Mouse (Mus musculus): ENCODE results near the gene Tm4sf4. TPM values are rescaled to one million over a fixed set of nuclear protein-coding genes. Genes with fewer than 3 reads are reported as not detected.

Gene Tm4sf4
- 0.19 and 0.55 TPM in 2 replicates for polyA plus RNA-seq (2014; fragmentation: Nextera tagmentation; extraction: Ambion mirVana)

- Histone ChIP-seq H3K36me3 (ENCODE audit: control insufficient read depth, insufficient read depth, low read length) (no peaks in the 10 kb centered on the region), H3K4me3 (replicated peaks; ENCODE audit: low read depth, low read length) (no peak within 1 kb of the TSS), H3K27ac (replicated peaks; ENCODE audit: low read depth, low read length) (no peak within 1 kb of the TSS), H3K4me1 (ENCODE audit: control insufficient read depth, insufficient read depth, low read length) (no peaks in the 10 kb centered on the region), H3K9me3 (ENCODE audit: control insufficient read depth, low read length) (no peaks in the 10 kb centered on the region), H3K9ac (replicated peaks; ENCODE audit: low read length) (no peak within 1 kb of the TSS), H3K27me3 (ENCODE audit: control insufficient read depth, insufficient read depth, low read length) (no peaks in the 10 kb centered on the region), H3K4me2 (ENCODE audit: low read length) (no peak within 1 kb of the TSS)
- DNase-seq (no peak), ATAC-seq (ENCODE audit: low FRiP score, low TSS enrichment) (no peak)
- 78% methylated on average over 10 of the region's 10 CpGs for WGBS
These were observed at the start of gene Tm4sf4 for GRCm38 (mm10) chr3:57425089-57425730. Tm4sf4 (plus strand) TSS chr3:57425314.

GRCm38 (mm10) chr3:57386423-57386822 is 38.7 kb upstream of the Tm4sf4 start:
- no peak for ATAC-seq (ENCODE audit: low FRiP score, low TSS enrichment)
- Histone ChIP-seq H3K27ac (replicated peaks; ENCODE audit: low read depth, low read length) (no peak overlapping the region), H3K4me3 (replicated peaks; ENCODE audit: low read depth, low read length) (no peak overlapping the region), H3K9me3 (ENCODE audit: control insufficient read depth, low read length) (no peaks in the 10 kb centered on the region), H3K27me3 (ENCODE audit: control insufficient read depth, insufficient read depth, low read length) (no peaks in the 10 kb centered on the region), H3K9ac (replicated peaks; ENCODE audit: low read length) (no peak overlapping the region), H3K4me1 (ENCODE audit: control insufficient read depth, insufficient read depth, low read length) (no peaks in the 10 kb centered on the region), H3K36me3 (ENCODE audit: control insufficient read depth, insufficient read depth, low read length) (no peaks in the 10 kb centered on the region), H3K4me2 (ENCODE audit: low read length) (no peak overlapping the region)
- no peak for DNase-seq
- WGBS, result 89% methylated on average over 6 of the region's 6 CpGs

DNA sequence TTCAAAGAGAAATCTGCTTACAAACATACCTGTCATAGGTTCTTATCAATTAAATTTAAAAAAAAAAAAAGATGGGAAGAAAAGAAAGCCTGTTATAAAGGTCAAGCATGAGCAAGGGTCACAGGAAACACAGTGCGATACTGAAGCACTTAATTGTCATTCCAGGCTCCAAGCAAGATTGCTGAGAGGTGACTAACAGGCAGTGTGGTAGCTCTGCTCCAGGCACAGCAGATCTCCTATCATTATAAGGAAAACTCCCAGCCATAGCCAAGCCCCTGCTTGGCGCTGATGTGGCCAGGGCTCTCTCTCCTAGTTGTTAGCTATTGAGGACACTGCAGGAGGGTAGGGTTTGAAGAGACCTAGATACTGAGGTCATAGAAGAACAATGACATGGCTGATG is 38.2 kb upstream of the Tm4sf4 start:
- 76% methylated on average over 2 of the region's 2 CpGs for WGBS
- H3K9ac ChIP-seq (replicated peaks; ENCODE audit: low read length), result no peak overlapping the region
- ATAC-seq (ENCODE audit: low FRiP score, low TSS enrichment), result no peak
- no peak overlapping the region for H3K4me3 ChIP-seq (replicated peaks; ENCODE audit: low read depth, low read length)
- no peaks in the 10 kb centered on the region for H3K9me3 ChIP-seq (ENCODE audit: control insufficient read depth, low read length)
- no peak overlapping the region for H3K27ac ChIP-seq (replicated peaks; ENCODE audit: low read depth, low read length)
- no peaks in the 10 kb centered on the region for H3K36me3 ChIP-seq (ENCODE audit: control insufficient read depth, insufficient read depth, low read length)
- H3K27me3 ChIP-seq (ENCODE audit: control insufficient read depth, insufficient read depth, low read length), result no peaks in the 10 kb centered on the region
- DNase-seq, result no peak
- H3K4me2 ChIP-seq (ENCODE audit: low read length), result no peak overlapping the region
- no peaks in the 10 kb centered on the region for H3K4me1 ChIP-seq (ENCODE audit: control insufficient read depth, insufficient read depth, low read length)

GRCm38 (mm10) chr3:57387593-57387992 is 37.5 kb upstream of the Tm4sf4 start:
- Histone ChIP-seq H3K4me3 (replicated peaks; ENCODE audit: low read depth, low read length) (no peak overlapping the region), H3K4me2 (ENCODE audit: low read length) (no peak overlapping the region)
- no peak for DNase-seq

DNA sequence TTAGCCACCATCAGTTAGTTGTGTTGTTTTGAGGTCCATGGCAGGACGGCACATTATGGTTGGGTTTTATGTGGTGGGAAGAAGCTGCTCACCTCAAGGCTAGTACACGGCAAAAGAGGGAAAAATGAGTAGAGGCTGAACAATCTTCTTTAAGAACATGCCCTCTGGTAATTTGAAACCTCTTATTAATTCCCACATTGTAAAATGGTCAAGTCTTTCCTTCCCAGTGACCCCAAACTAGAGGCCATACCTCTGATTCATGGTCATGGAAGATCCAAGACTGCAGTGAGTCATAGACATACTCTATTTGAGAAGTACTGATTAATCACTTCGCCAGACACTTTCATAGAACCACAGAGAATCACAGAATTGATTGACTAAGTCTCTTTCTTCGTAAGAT is 13.6 kb upstream of the Tm4sf4 start:
- Histone ChIP-seq H3K4me2 (ENCODE audit: low read length) (no peak overlapping the region), H3K27ac (replicated peaks; ENCODE audit: low read depth, low read length) (no peak overlapping the region), H3K4me1 (ENCODE audit: control insufficient read depth, insufficient read depth, low read length) (no peaks in the 10 kb centered on the region), H3K4me3 (replicated peaks; ENCODE audit: low read depth, low read length) (no peak overlapping the region), H3K9ac (replicated peaks; ENCODE audit: low read length) (no peak overlapping the region), H3K27me3 (ENCODE audit: control insufficient read depth, insufficient read depth, low read length) (no peaks in the 10 kb centered on the region), H3K9me3 (ENCODE audit: control insufficient read depth, low read length) (no peaks in the 10 kb centered on the region), H3K36me3 (ENCODE audit: control insufficient read depth, insufficient read depth, low read length) (no peaks in the 10 kb centered on the region)
- ATAC-seq (ENCODE audit: low FRiP score, low TSS enrichment) (no peak), DNase-seq (no peak)
- WGBS, result 86% methylated on average over 4 of the region's 4 CpGs

More at GRCm38 (mm10) chr3:57387593-57387992, 37.5 kb upstream of the Tm4sf4 start:
- no peaks in the 10 kb centered on the region for H3K36me3 ChIP-seq (ENCODE audit: control insufficient read depth, insufficient read depth, low read length)
- H3K9ac ChIP-seq (replicated peaks; ENCODE audit: low read length), result no peak overlapping the region
- H3K4me1 ChIP-seq (ENCODE audit: control insufficient read depth, insufficient read depth, low read length), result no peaks in the 10 kb centered on the region
- WGBS, result 77% methylated on average over 2 of the region's 2 CpGs
- no peaks in the 10 kb centered on the region for H3K27me3 ChIP-seq (ENCODE audit: control insufficient read depth, insufficient read depth, low read length)
- ATAC-seq (ENCODE audit: low FRiP score, low TSS enrichment), result no peak
- H3K27ac ChIP-seq (replicated peaks; ENCODE audit: low read depth, low read length), result no peak overlapping the region
- H3K9me3 ChIP-seq (ENCODE audit: control insufficient read depth, low read length), result no peaks in the 10 kb centered on the region

DNA sequence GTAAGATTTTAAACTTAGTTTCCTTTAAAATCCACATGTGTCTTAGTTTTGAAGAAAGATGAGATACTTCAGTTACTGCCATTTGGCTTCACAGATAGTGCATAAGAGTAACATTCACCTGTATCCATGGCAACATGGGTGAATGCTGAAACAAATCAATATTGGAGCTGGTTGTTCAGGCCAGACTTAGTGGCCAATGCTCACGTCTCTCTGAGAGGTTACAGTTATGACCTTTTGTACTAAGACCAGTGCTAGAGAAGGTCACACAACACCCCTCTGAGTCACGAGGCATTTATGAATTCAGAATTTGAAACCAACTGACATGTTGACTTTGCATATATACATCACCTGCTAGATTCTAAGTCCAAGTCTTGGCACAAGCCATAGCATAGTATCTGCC is 4.9 kb upstream of the Tm4sf4 start:
- Histone ChIP-seq H3K27me3 (ENCODE audit: control insufficient read depth, insufficient read depth, low read length) (no peaks in the 10 kb centered on the region), H3K27ac (replicated peaks; ENCODE audit: low read depth, low read length) (no peak overlapping the region), H3K4me2 (ENCODE audit: low read length) (no peak overlapping the region), H3K4me1 (ENCODE audit: control insufficient read depth, insufficient read depth, low read length) (no peaks in the 10 kb centered on the region), H3K36me3 (ENCODE audit: control insufficient read depth, insufficient read depth, low read length) (no peaks in the 10 kb centered on the region), H3K4me3 (replicated peaks; ENCODE audit: low read depth, low read length) (no peak overlapping the region), H3K9me3 (ENCODE audit: control insufficient read depth, low read length) (no peaks in the 10 kb centered on the region), H3K9ac (replicated peaks; ENCODE audit: low read length) (no peak overlapping the region)
- WGBS, result 57% methylated on average over 2 of the region's 2 CpGs
- ATAC-seq (ENCODE audit: low FRiP score, low TSS enrichment), result no peak
- DNase-seq, result no peak

GRCm38 (mm10) chr3:57420660-57421059 is 4.5 kb upstream of the Tm4sf4 start:
- H3K9ac ChIP-seq (replicated peaks; ENCODE audit: low read length), result no peak overlapping the region
- WGBS, result 89% methylated on average over 1 of the region's 1 CpGs
- no peak overlapping the region for H3K27ac ChIP-seq (replicated peaks; ENCODE audit: low read depth, low read length)
- H3K27me3 ChIP-seq (ENCODE audit: control insufficient read depth, insufficient read depth, low read length), result no peaks in the 10 kb centered on the region
- ATAC-seq (ENCODE audit: low FRiP score, low TSS enrichment) (no peak), DNase-seq (no peak)
- no peaks in the 10 kb centered on the region for H3K36me3 ChIP-seq (ENCODE audit: control insufficient read depth, insufficient read depth, low read length)
- no peak overlapping the region for H3K4me3 ChIP-seq (replicated peaks; ENCODE audit: low read depth, low read length)
- H3K9me3 ChIP-seq (ENCODE audit: control insufficient read depth, low read length), result no peaks in the 10 kb centered on the region
- no peaks in the 10 kb centered on the region for H3K4me1 ChIP-seq (ENCODE audit: control insufficient read depth, insufficient read depth, low read length)
- no peak overlapping the region for H3K4me2 ChIP-seq (ENCODE audit: low read length)

- no peak overlapping the region for H3K9ac ChIP-seq (replicated peaks; ENCODE audit: low read length)
- H3K27ac ChIP-seq (replicated peaks; ENCODE audit: low read depth, low read length), result no peak overlapping the region
- ATAC-seq (ENCODE audit: low FRiP score, low TSS enrichment) (no peak), DNase-seq (no peak)
- WGBS, result 89% methylated on average over 11 of the region's 11 CpGs
- H3K27me3 ChIP-seq (ENCODE audit: control insufficient read depth, insufficient read depth, low read length), result no peaks in the 10 kb centered on the region
- H3K4me3 ChIP-seq (replicated peaks; ENCODE audit: low read depth, low read length), result no peak overlapping the region
- no peaks in the 10 kb centered on the region for H3K4me1 ChIP-seq (ENCODE audit: control insufficient read depth, insufficient read depth, low read length)
- H3K4me2 ChIP-seq (ENCODE audit: low read length), result no peak overlapping the region
- H3K36me3 ChIP-seq (ENCODE audit: control insufficient read depth, insufficient read depth, low read length), result no peaks in the 10 kb centered on the region
- no peaks in the 10 kb centered on the region for H3K9me3 ChIP-seq (ENCODE audit: control insufficient read depth, low read length)
These were observed 1.2 kb downstream of the Tm4sf4 start for GRCm38 (mm10) chr3:57426351-57426750.

DNA sequence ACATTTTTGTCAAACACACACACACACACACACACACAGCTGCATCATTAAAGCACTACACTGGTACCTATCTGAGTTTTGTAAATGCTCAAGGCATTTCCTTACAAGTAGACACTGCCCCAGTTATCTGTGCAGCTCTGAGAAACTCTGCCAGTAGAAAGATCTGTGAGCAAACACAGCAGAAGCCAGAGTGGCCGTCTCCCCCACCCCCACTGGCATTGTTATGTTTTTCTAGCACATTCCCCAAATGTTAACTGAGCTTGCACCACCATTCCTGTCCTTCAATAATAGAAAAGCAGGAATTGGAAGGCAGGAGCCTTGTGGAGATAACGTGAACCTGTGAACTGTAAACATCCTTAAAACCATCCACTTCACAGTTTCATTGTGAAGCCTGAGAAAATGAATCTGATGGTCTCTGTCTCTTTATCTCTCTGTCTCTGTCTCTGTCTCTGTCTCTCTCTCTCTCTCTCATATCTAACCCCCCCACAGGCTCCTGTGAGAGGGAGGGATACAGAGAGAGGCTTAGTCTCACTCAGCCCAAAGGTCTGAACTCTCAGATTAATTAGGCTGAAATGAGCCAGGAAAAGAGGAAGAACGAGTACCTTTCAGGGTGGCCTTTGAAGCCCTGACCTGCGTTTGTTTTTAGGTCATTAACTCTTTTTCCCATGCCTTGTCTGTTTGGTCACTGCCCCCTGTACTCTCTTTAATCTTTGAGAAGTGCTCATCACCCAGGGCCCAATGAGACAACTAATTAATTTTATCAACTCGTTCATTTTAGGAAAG is 3.8 kb downstream of the Tm4sf4 start:
- 66% methylated on average over 5 of the region's 5 CpGs for WGBS
- H3K4me2 ChIP-seq (ENCODE audit: low read length), result no peak overlapping the region
- DNase-seq (no peak), ATAC-seq (ENCODE audit: low FRiP score, low TSS enrichment) (no peak)
- H3K27me3 ChIP-seq (ENCODE audit: control insufficient read depth, insufficient read depth, low read length), result no peaks in the 10 kb centered on the region
- no peaks in the 10 kb centered on the region for H3K4me1 ChIP-seq (ENCODE audit: control insufficient read depth, insufficient read depth, low read length)
- H3K36me3 ChIP-seq (ENCODE audit: control insufficient read depth, insufficient read depth, low read length), result no peaks in the 10 kb centered on the region
- H3K9ac ChIP-seq (replicated peaks; ENCODE audit: low read length), result no peak overlapping the region
- H3K9me3 ChIP-seq (ENCODE audit: control insufficient read depth, low read length), result no peaks in the 10 kb centered on the region
- H3K4me3 ChIP-seq (replicated peaks; ENCODE audit: low read depth, low read length), result no peak overlapping the region
- H3K27ac ChIP-seq (replicated peaks; ENCODE audit: low read depth, low read length), result no peak overlapping the region
